28 mouse cellular contexts compared by ENCODE assay signal in the genomic region with DNA sequence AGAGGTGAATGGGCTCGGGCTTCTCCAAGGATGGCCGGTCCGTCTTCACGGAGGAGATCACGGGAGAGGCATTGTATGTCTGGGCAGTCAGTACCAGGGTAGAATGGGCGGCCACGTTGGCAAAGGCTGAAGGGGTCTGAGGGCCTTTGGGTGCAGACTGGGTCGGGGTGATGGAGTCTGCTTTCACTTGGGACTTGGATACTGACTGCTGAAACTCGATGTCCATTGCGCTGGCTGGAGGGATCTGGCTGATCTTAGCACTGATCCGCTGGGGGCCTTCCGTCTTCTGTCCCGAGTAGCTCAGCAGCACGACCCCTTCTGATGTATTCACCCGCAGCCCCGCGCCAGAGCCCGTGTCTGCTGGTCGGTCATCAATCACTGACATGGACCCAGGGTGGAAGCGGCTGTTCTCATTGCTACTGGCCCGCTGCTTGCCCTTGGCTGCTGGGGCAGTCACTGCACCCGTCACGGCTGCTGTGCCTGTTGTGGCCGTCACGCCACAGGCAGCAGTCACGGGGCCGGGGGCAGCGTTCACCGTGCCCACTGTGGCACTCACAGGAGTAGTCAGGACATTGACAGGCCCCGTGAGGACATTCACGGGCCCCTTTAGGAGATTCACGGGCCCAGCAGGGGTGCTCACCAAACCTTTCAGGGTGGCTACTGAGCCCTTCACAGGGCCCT. TPM values are rescaled to one million over a fixed set of nuclear protein-coding genes. Genes with fewer than 3 reads are reported as not detected.
"Had no signal": no experiment of that assay in that cellular context is flagged by ENCODE, and none has a peak within 500 bp of the region (broad histone marks: within the 10 kb centered on the region; RNA-seq: fewer than 3 reads in every experiment).

No protein-coding gene starts in this region.

- H3K4me1 ChIP-seq: limb, embryonic 12.5 days; limb, embryonic 15.5 days; midbrain, embryonic 10.5 days; midbrain, embryonic 13.5 days had no signal

- H3K4me2 ChIP-seq: limb, embryonic 12.5 days; limb, embryonic 15.5 days; liver, embryonic 11.5 days; lung, embryonic 14.5 days; midbrain, embryonic 13.5 days; stomach, embryonic 15.5 days had no signal

- DNase-seq: kidney, adult 9 months; kidney, postnatal 14 days; kidney, postnatal 4 days; left cerebral cortex, postnatal 4 days; liver, postnatal 0 days; lung, embryonic 14.5 days; right cerebral cortex, adult 18-20 months; right cerebral cortex, postnatal 14 days; right cerebral cortex, postnatal 4 days; thymus, postnatal 25 days had no signal

- H3K27ac ChIP-seq: limb, embryonic 12.5 days; limb, embryonic 15.5 days; liver, embryonic 14.5 days; macrophage; midbrain, embryonic 10.5 days; midbrain, embryonic 13.5 days; stomach, embryonic 15.5 days had no signal

- H3K9ac ChIP-seq: limb, embryonic 12.5 days; limb, embryonic 15.5 days; liver, embryonic 14.5 days; liver, postnatal 0 days; lung, embryonic 14.5 days; midbrain, embryonic 13.5 days; stomach, embryonic 15.5 days had no signal

- ATAC-seq: liver, postnatal 0 days; lung, postnatal 0 days; midbrain, embryonic 13.5 days had no signal

- H3K9me3 ChIP-seq: limb, embryonic 12.5 days; limb, embryonic 15.5 days; midbrain, embryonic 10.5 days; midbrain, embryonic 13.5 days; stomach, embryonic 15.5 days had no signal

- H3K27me3 ChIP-seq: limb, embryonic 12.5 days; limb, embryonic 15.5 days; midbrain, embryonic 13.5 days; stomach, embryonic 15.5 days had no signal

- H3K4me3 ChIP-seq: limb, embryonic 12.5 days; limb, embryonic 15.5 days; midbrain, embryonic 10.5 days; midbrain, embryonic 13.5 days; stomach, embryonic 15.5 days had no signal

RNA-seq across cellular contexts. Expression of a gene that starts 36.9 kb away (rescaled TPM):
- total RNA-seq: megakaryocyte, adult 5-6 weeks; monocyte, adult 5-6 weeks had no signal
- polyA plus RNA-seq: kidney, embryonic 16.5 days; limb, embryonic 12.5 days; limb, embryonic 15.5 days; liver, embryonic 11.5 days; liver, embryonic 14.5 days; liver, postnatal 0 days; lung, embryonic 14.5 days; lung, postnatal 0 days; macrophage; midbrain, embryonic 10.5 days; midbrain, embryonic 13.5 days; stomach, embryonic 15.5 days; thymus, postnatal 0 days had no signal

RNA-seq across cellular contexts. Expression of a gene that starts 52.2 kb away (rescaled TPM):
- total RNA-seq: layer of hippocampus, adult 18-20 months; left cerebral cortex, postnatal 4 days; megakaryocyte, adult 5-6 weeks; monocyte, adult 5-6 weeks had no signal
- polyA plus RNA-seq: limb, embryonic 12.5 days; macrophage; midbrain, embryonic 10.5 days; midbrain, embryonic 13.5 days; midbrain, embryonic 16.5 days; thymus, postnatal 0 days had no signal

RNA-seq across cellular contexts. Expression of a gene that starts 57.0 kb away (rescaled TPM):
- total RNA-seq: layer of hippocampus, adult 18-20 months; layer of hippocampus, postnatal 14 days; left cerebral cortex, postnatal 14 days; left cerebral cortex, postnatal 4 days; megakaryocyte, adult 5-6 weeks; monocyte, adult 5-6 weeks had no signal
- polyA plus RNA-seq: limb, embryonic 12.5 days; limb, embryonic 15.5 days; liver, embryonic 11.5 days; liver, embryonic 14.5 days; liver, postnatal 0 days; lung, embryonic 14.5 days; lung, postnatal 0 days; macrophage; midbrain, embryonic 10.5 days; midbrain, embryonic 13.5 days; midbrain, embryonic 16.5 days; neural tube, embryonic 14.5 days; stomach, embryonic 15.5 days; thymus, postnatal 0 days had no signal
